Mouse (Mus musculus) inflammation-experienced regulatory T-cells (primary cell): ENCODE measurements around the gene Ap4e1. TPM values are rescaled to one million over a fixed set of nuclear protein-coding genes. Genes with fewer than 3 reads are reported as not detected.

Source experiments
- polyA plus RNA-seq, 2 experiments: library from polyadenylated mRNA; unstranded; fragments of 100-300 nt; shearing (Covaris generic); gene quantifications; one replicate each; pipeline ENCODE4 v1.2.1; 2017

Ap4e1 gene
- polyA plus RNA-seq = 10 to 100 TPM; 12.2 to 13.8 TPM

DNA sequence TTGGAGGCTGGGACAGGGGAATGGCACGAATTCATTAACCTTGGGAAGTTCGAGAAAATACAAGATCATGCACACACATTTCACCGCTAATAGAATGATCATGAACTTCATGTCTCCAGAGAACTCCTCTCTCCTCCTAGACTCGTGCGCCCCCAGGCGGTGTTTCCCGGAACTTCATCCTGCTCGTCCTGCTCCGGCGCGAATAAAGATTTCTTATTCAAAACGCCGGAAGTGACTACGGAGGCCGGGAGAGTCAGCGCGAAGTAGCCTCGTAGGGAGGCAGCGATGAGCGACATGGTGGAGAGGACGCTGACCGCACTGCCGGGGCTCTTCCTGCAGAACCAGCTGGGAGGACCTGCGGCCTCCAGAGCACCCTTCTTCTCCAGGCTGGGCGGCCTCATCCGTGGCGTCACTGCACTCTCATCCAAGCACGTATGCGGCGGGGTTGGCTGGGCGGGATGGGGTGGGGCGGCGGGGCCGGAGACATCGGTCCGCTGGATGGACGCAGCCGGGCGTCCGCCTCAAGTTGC lies at the start of gene Ap4e1:
Ap4e1 (plus strand) TSS at position 249 of the 530 bp plus-strand sequence.

DNA sequence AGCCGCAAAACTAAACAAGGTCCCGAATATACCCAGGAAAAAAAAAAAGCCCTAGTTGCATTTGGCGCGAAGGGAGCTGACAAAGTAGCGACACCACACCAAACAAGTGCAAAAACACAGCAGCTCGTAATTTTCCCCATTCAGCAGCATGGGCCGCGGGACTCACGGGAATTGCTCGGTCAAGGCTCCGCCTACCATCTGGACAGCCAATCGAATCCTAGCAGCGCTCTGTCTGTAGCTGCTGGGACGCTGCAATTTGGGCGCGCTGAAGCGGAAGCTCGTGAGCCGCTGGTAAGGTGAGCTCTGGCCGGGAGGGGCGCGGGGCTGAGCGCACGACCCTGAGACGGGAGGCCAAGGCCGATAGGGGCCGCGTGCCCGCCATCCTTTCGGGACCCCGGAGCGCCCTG lies 61.9 kb downstream of the Ap4e1 start, which contains the start of gene Blvra:
Blvra (plus strand) TSS at position 231 of the 407 bp plus-strand sequence.

Other genes with a start within 250 kb of the Ap4e1 start
- gene Usp50, start 225.2 kb upstream of the Ap4e1 start, polyA plus RNA-seq = 1 to 10 TPM; 2.1 to 5.6 TPM
- gene Trpm7, start 132.5 kb upstream of the Ap4e1 start, polyA plus RNA-seq = 10 to 100 TPM; 57.2 to 63.8 TPM
- gene Sppl2a, start 75.5 kb upstream of the Ap4e1 start, polyA plus RNA-seq = 10 to 100 TPM; 50.3 to 52.6 TPM
- 10 to 100 TPM; 64.9 to 70.1 TPM for gene Blvra, start 61.9 kb downstream of the Ap4e1 start, polyA plus RNA-seq
- gene Ncaph, start 125.2 kb downstream of the Ap4e1 start, polyA plus RNA-seq = 1 to 10 TPM; 3.2 to 5.9 TPM
- 1 to 10 TPM; 6.5 to 8.0 TPM for gene Itpripl1, start 134.7 kb downstream of the Ap4e1 start, polyA plus RNA-seq
- under 1 TPM; 0.55 to 0.87 TPM for gene 1810024B03Rik, start 199.6 kb downstream of the Ap4e1 start, polyA plus RNA-seq
- 100 to 1,000 TPM in 1 of 2 experiments, 10 to 100 TPM in 1; 80.8 to 109 TPM for gene Snrnp200, start 199.7 kb downstream of the Ap4e1 start, polyA plus RNA-seq
- gene Ciao1, start 239.1 kb downstream of the Ap4e1 start, polyA plus RNA-seq = 10 to 100 TPM; 81.0 to 88.4 TPM
- gene Tmem127, start 239.2 kb downstream of the Ap4e1 start, polyA plus RNA-seq = 10 to 100 TPM; 35.5 to 45.5 TPM